Mouse (Mus musculus) thymus, postnatal 4 days (tissue): Measurements from ENCODE around the gene Zfp454.
A peak's percentile ranks its signal among the peaks of the same experiment; 100 is the strongest.

ENCODE experiments used
- DNase-seq: peaks from one replicate; pipeline ENCODE4 v3.0.0; 2021

Gene Zfp454

GRCm38 (mm10) chr11:50887390-50888128, at the start of gene Zfp454:
Zfp454 (minus strand) TSS chr11:50887651.
- peak; percentile 37 for DNase-seq

GRCm38 (mm10) chr11:50932040-50932439, 44.6 kb upstream of the Zfp454 start:
- DNase-seq, result no peak

- peak; percentile 72 for DNase-seq
These were observed 44.0 kb upstream of the Zfp454 start, which contains the start of gene Zfp354b for GRCm38 (mm10) chr11:50931451-50931866. Zfp354b (minus strand) TSS chr11:50931633.

- DNase-seq, result no peak
These were observed 43.6 kb upstream of the Zfp454 start for GRCm38 (mm10) chr11:50931021-50931420.

- no peak for DNase-seq
These were observed 43.1 kb upstream of the Zfp454 start for GRCm38 (mm10) chr11:50930469-50931014.

- peak; percentile 93 for DNase-seq
These were observed 28.3 kb upstream of the Zfp454 start, which contains the start of gene Zfp2 for GRCm38 (mm10) chr11:50915671-50916320. Zfp2 (minus strand) TSS chr11:50916165.

- no peak for DNase-seq
These were observed 27.0 kb upstream of the Zfp454 start for GRCm38 (mm10) chr11:50914461-50914860.

- DNase-seq, result no peak
These were observed 25.9 kb upstream of the Zfp454 start for GRCm38 (mm10) chr11:50913301-50913700.

GRCm38 (mm10) chr11:50908136-50908535, 20.7 kb upstream of the Zfp454 start:
- no peak for DNase-seq

- DNase-seq, result no peak
These were observed 9.9 kb upstream of the Zfp454 start for GRCm38 (mm10) chr11:50897359-50897758.

GRCm38 (mm10) chr11:50892441-50892840, 5.0 kb upstream of the Zfp454 start:
- DNase-seq, result peak; percentile 62

GRCm38 (mm10) chr11:50886933-50887293, 538 bp downstream of the Zfp454 start:
- no peak for DNase-seq

- no peak for DNase-seq
These were observed 1.1 kb downstream of the Zfp454 start for GRCm38 (mm10) chr11:50886231-50886932.

GRCm38 (mm10) chr11:50883756-50884155, 3.7 kb downstream of the Zfp454 start:
- DNase-seq, result peak; percentile 52

GRCm38 (mm10) chr11:50878641-50879040, 8.8 kb downstream of the Zfp454 start:
- DNase-seq, result no peak

GRCm38 (mm10) chr11:50850989-50851601, 36.4 kb downstream of the Zfp454 start:
- peak; percentile 67 for DNase-seq

GRCm38 (mm10) chr11:50850177-50850735, 37.2 kb downstream of the Zfp454 start, which contains the start of gene Grm6:
Grm6 (plus strand) TSS chr11:50850685.
- DNase-seq, result peak; percentile 63

- peak; percentile 43 for DNase-seq
These were observed 38.1 kb downstream of the Zfp454 start for GRCm38 (mm10) chr11:50849310-50849709.

- DNase-seq, result peak; percentile 47
These were observed 38.8 kb downstream of the Zfp454 start for GRCm38 (mm10) chr11:50848520-50849137.

- DNase-seq, result peak; percentile 71
These were observed 40.4 kb downstream of the Zfp454 start for GRCm38 (mm10) chr11:50847047-50847446.

- DNase-seq, result no peak
These were observed 41.5 kb downstream of the Zfp454 start for GRCm38 (mm10) chr11:50845951-50846350.
